Mouse (Mus musculus): ENCODE measurements at regions not wholly inside any gene's neighbourhood (a gene's known extent, or its start where the extent isn't known, plus 50 kb on each side); places are given as distances from the start of the nearest gene placed in this dataset.

DNA sequence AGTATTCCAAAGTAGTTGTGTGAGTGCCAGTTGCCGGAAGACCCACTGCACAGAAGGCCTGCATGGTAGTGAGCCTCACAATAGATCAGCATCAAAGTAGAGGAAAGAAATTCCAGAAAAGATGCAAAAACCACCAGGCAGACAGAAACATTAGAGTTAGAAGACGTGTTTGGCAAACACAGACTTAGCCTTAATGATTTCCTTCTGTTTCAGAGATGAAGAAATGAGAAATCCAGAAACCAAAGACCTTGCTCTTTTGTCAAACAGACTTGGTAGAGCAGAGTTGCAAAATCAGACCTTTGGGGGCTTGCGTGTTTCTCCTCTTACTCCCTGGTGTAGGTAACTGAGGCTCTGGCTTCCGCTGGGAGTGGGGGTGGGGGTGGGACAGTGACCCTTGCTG lies 57.0 kb upstream of the Eed start:
- TF ChIP-seq CTCF (IDR thresholded peaks at IDR 0.05; ENCODE audit: control insufficient read depth, insufficient read depth, low read length) (no peak), POLR2A (IDR thresholded peaks at IDR 0.05; ENCODE audit: borderline replicate concordance, control insufficient read depth, low read depth, low read length) (no peak)
